Mouse (Mus musculus) myocyte (in vitro differentiated cells): ENCODE measurements around the gene Muc20.

Experiments
- CEBPB ChIP-seq: IDR thresholded peaks from 2 replicates; pipeline ENCODE4 v1.6.1; 2011; ENCODE audit warnings: mild to moderate bottlenecking, moderate library complexity; ENCODE audit not compliant: poor library complexity, insufficient read depth, severe bottlenecking
- E2F4 ChIP-seq: IDR thresholded peaks from one replicate; pipeline ENCODE4 v1.6.1; 2011; ENCODE audit warnings: mild to moderate bottlenecking, control low read depth, moderate library complexity; ENCODE audit not compliant: insufficient read depth
- MAX ChIP-seq: IDR thresholded peaks from one replicate; pipeline ENCODE4 v1.6.1; 2011; ENCODE audit warnings: low read depth, mild to moderate bottlenecking, control low read depth
- MYOD1 ChIP-seq, 3 experiments: IDR thresholded peaks; one replicate each; pipeline ENCODE4 v1.6.1; 2011; ENCODE audit warnings: control low read depth in 2 of 3, low read depth in 2 of 3, mild to moderate bottlenecking in 2 of 3, moderate library complexity in 1 of 3; ENCODE audit not compliant: insufficient read length in 2 of 3, control insufficient read depth in 1 of 3
- MYOG ChIP-seq, 3 experiments: IDR thresholded peaks; one replicate each; pipeline ENCODE4 v1.6.1; 2011; ENCODE audit warnings: control low read depth in 2 of 3, low read depth in 2 of 3, mild to moderate bottlenecking in 2 of 3; ENCODE audit not compliant: insufficient read length in 2 of 3, control insufficient read depth in 1 of 3, insufficient read depth in 1 of 3
- POLR2A ChIP-seq: IDR thresholded peaks from one replicate; pipeline ENCODE4 v1.6.1; 2011; ENCODE audit warnings: low read depth, mild to moderate bottlenecking, control low read depth, moderate library complexity; ENCODE audit not compliant: insufficient read length
- POLR2AphosphoS2 ChIP-seq: IDR thresholded peaks from one replicate; pipeline ENCODE4 v1.6.1; 2011; ENCODE audit warnings: low read depth, control low read depth; ENCODE audit not compliant: insufficient read length
- SRF ChIP-seq: IDR thresholded peaks from one replicate; pipeline ENCODE4 v1.6.1; 2011; ENCODE audit warnings: low read depth; ENCODE audit not compliant: control insufficient read depth, insufficient read length
- TCF12 ChIP-seq: IDR thresholded peaks from one replicate; pipeline ENCODE4 v1.6.1; 2011; ENCODE audit warnings: mild to moderate bottlenecking, control low read depth; ENCODE audit not compliant: poor library complexity, insufficient read depth, severe bottlenecking
- USF1 ChIP-seq: IDR thresholded peaks from one replicate; pipeline ENCODE4 v1.6.1; 2011; ENCODE audit warnings: low read depth, mild to moderate bottlenecking, control low read depth, moderate library complexity

DNA sequence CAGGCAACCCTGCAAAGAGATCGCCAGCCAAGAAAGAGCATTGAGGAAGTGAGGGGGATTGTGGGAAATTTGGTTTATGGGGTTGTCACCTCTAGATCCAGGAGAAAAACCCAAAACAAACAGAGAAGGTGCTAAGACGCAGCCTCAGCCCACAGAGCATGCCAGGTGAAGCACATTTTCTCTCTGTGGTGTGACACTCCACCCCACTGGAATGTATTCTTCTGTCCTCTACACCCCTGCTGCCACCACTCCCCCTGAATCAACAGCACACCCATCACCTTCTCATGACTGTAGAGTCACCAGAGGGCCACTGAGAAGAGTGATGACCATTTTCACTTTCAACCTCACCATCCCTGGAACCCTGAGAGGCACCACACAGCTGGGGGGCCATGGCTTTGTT, 54.5 kb downstream of the Muc20 start:
- no peak for TF ChIP-seq POLR2A
- no peak for TF ChIP-seq USF1
- TF ChIP-seq SRF, result no peak
- TF ChIP-seq POLR2AphosphoS2, result no peak
- no peak for TF ChIP-seq MAX
- TF ChIP-seq E2F4, result no peak
- TF ChIP-seq MYOD1 (IDR thresholded peaks at IDR 0.05; ENCODE audit: control insufficient read depth in 1 of 3, insufficient read length in 2 of 3, low read depth in 2 of 3), result no peak
- no peak for TF ChIP-seq CEBPB
- TF ChIP-seq TCF12, result no peak
- TF ChIP-seq MYOG (IDR thresholded peaks at IDR 0.05; ENCODE audit: control insufficient read depth in 1 of 3, insufficient read depth in 1 of 3, insufficient read length in 2 of 3, low read depth in 2 of 3), result no peak
